Mouse (Mus musculus): Measurements from ENCODE around the gene Rab11fip3. TPM values are rescaled to one million over a fixed set of nuclear protein-coding genes. Genes with fewer than 3 reads are reported as not detected.

Gene Rab11fip3
- polyA plus RNA-seq, 1 experiment, result 19.7 TPM

- H3K27me3 ChIP-seq (ENCODE audit: control insufficient read depth, insufficient read depth, insufficient read length), result peaks cover 50% of the 10 kb centered on the region
- no peak overlapping the region for H3K4me2 ChIP-seq (ENCODE audit: low read depth)
- no peak for TF ChIP-seq POLR2A (IDR thresholded peaks at IDR 0.05; ENCODE audit: insufficient read length, low read depth)
- TF ChIP-seq MYOG (IDR thresholded peaks at IDR 0.05; ENCODE audit: control insufficient read depth in 1 of 3, insufficient read depth in 1 of 3, insufficient read length in 2 of 3, low read depth in 2 of 3), result no peak
- no peak for TF ChIP-seq MAX (IDR thresholded peaks at IDR 0.05; ENCODE audit: low read depth)
- no peak for TF ChIP-seq POLR2AphosphoS2 (IDR thresholded peaks at IDR 0.05; ENCODE audit: insufficient read length, low read depth)
- no peak for TF ChIP-seq TCF3 (IDR thresholded peaks at IDR 0.05; ENCODE audit: insufficient read length, low read depth)
- TF ChIP-seq CEBPB (IDR thresholded peaks at IDR 0.05; ENCODE audit: insufficient read depth, poor library complexity, severe bottlenecking), result no peak
- no peak for TF ChIP-seq REST (IDR thresholded peaks at IDR 0.05; ENCODE audit: insufficient read depth, insufficient read length)
- TF ChIP-seq SRF (IDR thresholded peaks at IDR 0.05; ENCODE audit: control insufficient read depth, insufficient read length, low read depth), result no peak
- TF ChIP-seq E2F4 (IDR thresholded peaks at IDR 0.05; ENCODE audit: insufficient read depth), result no peak
- TF ChIP-seq TCF12 (IDR thresholded peaks at IDR 0.05; ENCODE audit: insufficient read depth, poor library complexity, severe bottlenecking), result no peak
- TF ChIP-seq MYOD1 (IDR thresholded peaks at IDR 0.05; ENCODE audit: control insufficient read depth in 1 of 3, insufficient read length in 2 of 3, low read depth in 2 of 3), result no peak
- TF ChIP-seq USF1 (IDR thresholded peaks at IDR 0.05; ENCODE audit: low read depth), result no peak
- H3K36me3 ChIP-seq (ENCODE audit: control insufficient read depth, insufficient read depth), result no peaks in the 10 kb centered on the region
- H3K4me3 ChIP-seq, result no peak overlapping the region
- H3ac ChIP-seq (ENCODE audit: control insufficient read depth, insufficient read length), result no peak overlapping the region
- H3K79me2 ChIP-seq (ENCODE audit: control insufficient read depth, insufficient read depth), result no peaks in the 10 kb centered on the region
Measured at GRCm38 (mm10) chr17:25947576-25947975, 121.8 kb downstream of the Rab11fip3 start.

DNA sequence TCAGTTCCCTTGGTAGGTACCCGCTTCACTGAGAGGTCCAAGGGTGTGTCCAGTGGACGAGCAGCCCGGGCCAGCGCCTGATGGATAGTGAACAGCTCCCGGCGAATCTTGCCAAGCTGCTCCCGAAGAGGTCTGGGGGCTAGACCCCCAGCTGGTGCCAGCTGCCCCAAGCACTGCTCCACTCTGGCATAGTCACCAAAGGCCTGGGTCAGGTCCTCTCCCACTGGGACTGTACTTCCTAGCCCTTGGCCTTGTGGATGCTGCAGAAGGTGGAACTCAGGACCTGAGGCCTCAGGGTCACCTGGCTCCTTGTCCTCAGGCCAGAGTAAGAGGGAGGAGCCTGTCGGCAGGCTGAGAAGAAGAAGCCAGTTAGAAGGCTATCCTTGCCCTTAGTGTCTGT is 122.5 kb downstream of the Rab11fip3 start:
- no peak for TF ChIP-seq POLR2A (IDR thresholded peaks at IDR 0.05; ENCODE audit: insufficient read length, low read depth)
- TF ChIP-seq E2F4 (IDR thresholded peaks at IDR 0.05; ENCODE audit: insufficient read depth), result no peak
- TF ChIP-seq MAX (IDR thresholded peaks at IDR 0.05; ENCODE audit: low read depth), result no peak
- no peak for TF ChIP-seq MYOD1 (IDR thresholded peaks at IDR 0.05; ENCODE audit: control insufficient read depth in 1 of 3, insufficient read length in 2 of 3, low read depth in 2 of 3)
- TF ChIP-seq TCF12 (IDR thresholded peaks at IDR 0.05; ENCODE audit: insufficient read depth, poor library complexity, severe bottlenecking), result no peak
- TF ChIP-seq TCF3 (IDR thresholded peaks at IDR 0.05; ENCODE audit: insufficient read length, low read depth), result no peak
- no peak for TF ChIP-seq MYOG (IDR thresholded peaks at IDR 0.05; ENCODE audit: control insufficient read depth in 1 of 3, insufficient read depth in 1 of 3, insufficient read length in 2 of 3, low read depth in 2 of 3)
- TF ChIP-seq USF1 (IDR thresholded peaks at IDR 0.05; ENCODE audit: low read depth), result no peak
- no peak for TF ChIP-seq REST (IDR thresholded peaks at IDR 0.05; ENCODE audit: insufficient read depth, insufficient read length)
- TF ChIP-seq POLR2AphosphoS2 (IDR thresholded peaks at IDR 0.05; ENCODE audit: insufficient read length, low read depth), result no peak
- no peak for TF ChIP-seq CEBPB (IDR thresholded peaks at IDR 0.05; ENCODE audit: insufficient read depth, poor library complexity, severe bottlenecking)
- Histone ChIP-seq H3K36me3 (ENCODE audit: control insufficient read depth, insufficient read depth) (no peaks in the 10 kb centered on the region), H3K4me3 (no peak overlapping the region), H3K79me2 (ENCODE audit: control insufficient read depth, insufficient read depth) (no peaks in the 10 kb centered on the region), H3K27me3 (ENCODE audit: control insufficient read depth, insufficient read depth, insufficient read length) (peaks cover 43% of the 10 kb centered on the region), H3K4me2 (ENCODE audit: low read depth) (no peak overlapping the region), H3ac (ENCODE audit: control insufficient read depth, insufficient read length) (no peak overlapping the region)

GRCm38 (mm10) chr17:25946349-25946748 is 123.0 kb downstream of the Rab11fip3 start:
- Histone ChIP-seq H3K4me3 (no peak overlapping the region), H3K27me3 (ENCODE audit: control insufficient read depth, insufficient read depth, insufficient read length) (peaks cover 38% of the 10 kb centered on the region), H3ac (ENCODE audit: control insufficient read depth, insufficient read length) (no peak overlapping the region), H3K79me2 (ENCODE audit: control insufficient read depth, insufficient read depth) (peaks cover 3% of the 10 kb centered on the region), H3K4me2 (ENCODE audit: low read depth) (no peak overlapping the region), H3K36me3 (ENCODE audit: control insufficient read depth, insufficient read depth) (no peaks in the 10 kb centered on the region)
- no peak for TF ChIP-seq TCF3 (IDR thresholded peaks at IDR 0.05; ENCODE audit: insufficient read length, low read depth)
- TF ChIP-seq POLR2AphosphoS2 (IDR thresholded peaks at IDR 0.05; ENCODE audit: insufficient read length, low read depth), result no peak
- TF ChIP-seq MYOD1 (IDR thresholded peaks at IDR 0.05; ENCODE audit: control insufficient read depth in 1 of 3, insufficient read length in 2 of 3, low read depth in 2 of 3), result no peak
- no peak for TF ChIP-seq TCF12 (IDR thresholded peaks at IDR 0.05; ENCODE audit: insufficient read depth, poor library complexity, severe bottlenecking)
- no peak for TF ChIP-seq MAX (IDR thresholded peaks at IDR 0.05; ENCODE audit: low read depth)
- TF ChIP-seq POLR2A (IDR thresholded peaks at IDR 0.05; ENCODE audit: insufficient read length, low read depth), result no peak
- TF ChIP-seq SRF (IDR thresholded peaks at IDR 0.05; ENCODE audit: control insufficient read depth, insufficient read length, low read depth), result no peak
- no peak for TF ChIP-seq USF1 (IDR thresholded peaks at IDR 0.05; ENCODE audit: low read depth)

DNA sequence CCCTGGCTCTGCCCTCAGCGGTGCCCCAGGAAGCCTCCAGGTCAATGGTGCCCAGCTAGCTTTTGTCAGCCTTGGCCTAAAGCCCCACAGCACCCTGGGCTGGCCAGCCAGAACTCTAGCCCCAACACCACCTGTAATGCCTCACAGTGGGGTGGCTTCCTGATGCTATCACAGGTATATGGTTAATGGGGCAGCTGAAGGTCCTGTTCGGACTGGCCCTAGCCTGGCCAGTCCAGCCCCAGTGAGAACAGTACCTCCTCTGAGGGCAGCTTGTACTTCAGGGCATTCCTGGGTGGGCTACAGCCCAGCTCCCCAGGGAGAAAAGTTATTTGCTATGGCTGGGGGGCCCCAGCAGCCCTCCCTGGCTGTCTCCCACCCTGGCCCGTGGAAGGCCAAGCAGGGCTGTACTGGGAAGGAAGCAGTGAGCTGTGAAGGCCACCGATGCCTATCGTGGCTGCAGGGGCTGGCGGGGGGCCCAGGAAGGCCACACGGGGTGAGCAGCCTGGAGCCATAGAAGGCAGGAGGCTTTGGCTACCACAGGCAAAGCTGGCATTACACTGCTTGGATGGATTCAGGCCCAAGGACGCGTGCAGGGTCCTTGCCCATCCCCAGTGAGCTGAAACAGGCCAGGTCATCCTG is 123.7 kb downstream of the Rab11fip3 start:
- H3K36me3 ChIP-seq (ENCODE audit: control insufficient read depth, insufficient read depth), result no peaks in the 10 kb centered on the region
- H3K4me2 ChIP-seq (ENCODE audit: low read depth), result no peak overlapping the region
- no peak overlapping the region for H3K4me3 ChIP-seq
- no peak overlapping the region for H3ac ChIP-seq (ENCODE audit: control insufficient read depth, insufficient read length)
- no peak for TF ChIP-seq TCF12 (IDR thresholded peaks at IDR 0.05; ENCODE audit: insufficient read depth, poor library complexity, severe bottlenecking)
- TF ChIP-seq SRF (IDR thresholded peaks at IDR 0.05; ENCODE audit: control insufficient read depth, insufficient read length, low read depth), result no peak
- TF ChIP-seq TCF3 (IDR thresholded peaks at IDR 0.05; ENCODE audit: insufficient read length, low read depth), result no peak
- no peak for TF ChIP-seq MYOG (IDR thresholded peaks at IDR 0.05; ENCODE audit: control insufficient read depth in 1 of 3, insufficient read depth in 1 of 3, insufficient read length in 2 of 3, low read depth in 2 of 3)
- no peak for TF ChIP-seq USF1 (IDR thresholded peaks at IDR 0.05; ENCODE audit: low read depth)
- TF ChIP-seq E2F4 (IDR thresholded peaks at IDR 0.05; ENCODE audit: insufficient read depth), result no peak
- no peak for TF ChIP-seq MAX (IDR thresholded peaks at IDR 0.05; ENCODE audit: low read depth)
- TF ChIP-seq POLR2AphosphoS2 (IDR thresholded peaks at IDR 0.05; ENCODE audit: insufficient read length, low read depth), result no peak
- TF ChIP-seq MYOD1 (IDR thresholded peaks at IDR 0.05; ENCODE audit: control insufficient read depth in 1 of 3, insufficient read length in 2 of 3, low read depth in 2 of 3), result no peak
- TF ChIP-seq CEBPB (IDR thresholded peaks at IDR 0.05; ENCODE audit: insufficient read depth, poor library complexity, severe bottlenecking), result no peak
- TF ChIP-seq REST (IDR thresholded peaks at IDR 0.05; ENCODE audit: insufficient read depth, insufficient read length), result no peak
- TF ChIP-seq POLR2A (IDR thresholded peaks at IDR 0.05; ENCODE audit: insufficient read length, low read depth), result no peak
- H3K27me3 ChIP-seq (ENCODE audit: control insufficient read depth, insufficient read depth, insufficient read length), result peaks cover 30% of the 10 kb centered on the region
- H3K79me2 ChIP-seq (ENCODE audit: control insufficient read depth, insufficient read depth), result peaks cover 10% of the 10 kb centered on the region

Measured in myocyte (in vitro differentiated cells).